In the genomic region with DNA sequence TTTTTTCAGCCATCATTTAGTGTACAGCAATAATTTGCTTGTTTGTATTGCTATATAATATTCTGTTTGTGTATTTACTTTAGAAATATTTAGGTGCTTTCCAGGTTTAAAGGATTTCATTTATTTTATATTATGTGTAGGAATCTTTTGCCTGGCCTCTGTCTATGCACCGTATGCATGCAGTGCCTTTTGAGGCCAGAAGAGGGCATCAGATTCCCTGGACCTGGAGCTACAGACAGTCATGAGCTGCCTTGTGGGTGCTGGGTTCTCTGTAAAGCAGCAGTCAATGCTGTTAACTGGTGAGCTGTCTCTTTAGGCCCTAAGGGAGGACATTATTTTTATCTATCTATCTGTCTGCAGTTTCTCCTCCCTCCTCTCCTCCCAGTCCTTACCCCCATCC, we compare ENCODE assay signal across 8 mouse cellular contexts. TPM values are rescaled to one million over a fixed set of nuclear protein-coding genes. Genes with fewer than 3 reads are reported as not detected.
A peak's percentile ranks its signal among the peaks of the same experiment; 100 is the strongest.
DNase-seq lines count a peak whose midpoint lies in the region; ATAC-seq and TF ChIP-seq lines count a peak whose summit lies in the region.
"Had no signal": no experiment of that assay in that cellular context is flagged by ENCODE, and none has a peak within 500 bp of the region (broad histone marks: within the 10 kb centered on the region; RNA-seq: fewer than 3 reads in every experiment).

No protein-coding gene starts in this region.

- 10% methylated on average over 1 of the region's 1 CpGs for whole genome bisulfite sequencing in embryonic facial prominence, embryonic 11.5 days
- WGBS in liver, postnatal 0 days (ENCODE audit: insufficient replicate concordance): 9% methylated on average over 1 of the region's 1 CpGs
- 0% methylated on average over 1 of the region's 1 CpGs for WGBS in spleen, adult 2 months

- no peaks in the 10 kb centered on the region for H3K36me3 ChIP-seq in E14TG2a.4 (ENCODE audit: insufficient read depth, low read length)
- H3K36me3 ChIP-seq in embryonic facial prominence, embryonic 11.5 days (replicated peaks; ENCODE audit: control insufficient read depth, insufficient read depth, low read depth, low read length): no peaks in the 10 kb centered on the region
- no peaks in the 10 kb centered on the region for H3K36me3 ChIP-seq in liver, postnatal 0 days (replicated peaks; ENCODE audit: insufficient read depth, low read length)
- no peaks in the 10 kb centered on the region for H3K36me3 ChIP-seq in spleen, adult 2 months (ENCODE audit: control insufficient read depth, insufficient read depth, low read length)
- H3K36me3 ChIP-seq: heart, embryonic 15.5 days had no signal

- no peak overlapping the region for H3K4me3 ChIP-seq in E14TG2a.4 (replicated peaks; ENCODE audit: low read length)
- no peak overlapping the region for H3K4me3 ChIP-seq in embryonic facial prominence, embryonic 11.5 days (ENCODE audit: low read depth, low read length)
- H3K4me3 ChIP-seq in liver, postnatal 0 days (ENCODE audit: low read depth, low read length): no peak overlapping the region
- H3K4me3 ChIP-seq in spleen, adult 2 months (ENCODE audit: extremely low read depth, insufficient read depth, insufficient read length): no peak overlapping the region
- H3K4me3 ChIP-seq: heart, embryonic 15.5 days had no signal

- peak; percentile 53 for DNase-seq in layer of hippocampus, adult 11-12 months (ENCODE audit: low spot score)
- DNase-seq in layer of hippocampus, adult 9-10 months (ENCODE audit: low spot score): no peak
- DNase-seq in T-cell, adult 2 months (ENCODE audit: low spot score): peak; percentile 71
- DNase-seq in embryonic facial prominence, embryonic 11.5 days (ENCODE audit: low spot score): peak; percentile 62
- DNase-seq in liver, postnatal 0 days: peak; percentile 52
- DNase-seq in spleen, adult 2 months (ENCODE audit: low read depth in 1 of 2, low spot score in 2 of 2): peak; percentile 31 to 58

- no peak for TF ChIP-seq EP300 in liver, postnatal 0 days (IDR thresholded peaks at IDR 0.05; ENCODE audit: low read depth)

- no peaks in the 10 kb centered on the region for H3K9me3 ChIP-seq in E14TG2a.4 (ENCODE audit: low read length)
- H3K9me3 ChIP-seq in embryonic facial prominence, embryonic 11.5 days (replicated peaks; ENCODE audit: control insufficient read depth, low read length): no peaks in the 10 kb centered on the region
- no peaks in the 10 kb centered on the region for H3K9me3 ChIP-seq in liver, postnatal 0 days (ENCODE audit: low read length)
- H3K9me3 ChIP-seq: heart, embryonic 15.5 days had no signal

- no peaks in the 10 kb centered on the region for H3K27me3 ChIP-seq in E14TG2a.4 (ENCODE audit: insufficient read depth, low read length)
- no peaks in the 10 kb centered on the region for H3K27me3 ChIP-seq in embryonic facial prominence, embryonic 11.5 days (ENCODE audit: control insufficient read depth, insufficient read depth, low read length)
- H3K27me3 ChIP-seq in liver, postnatal 0 days (ENCODE audit: insufficient read depth, low read length): no peaks in the 10 kb centered on the region
- H3K27me3 ChIP-seq in spleen, adult 2 months (ENCODE audit: control insufficient read depth, insufficient read depth, low read length): no peaks in the 10 kb centered on the region
- H3K27me3 ChIP-seq: heart, embryonic 15.5 days had no signal

- no peak overlapping the region for H3K4me2 ChIP-seq in embryonic facial prominence, embryonic 11.5 days (ENCODE audit: low read depth, low read length)
- H3K4me2 ChIP-seq in liver, postnatal 0 days (ENCODE audit: low read depth, low read length): no peak overlapping the region
- H3K4me2 ChIP-seq: heart, embryonic 15.5 days had no signal

- peak; percentile 84 for TF ChIP-seq CTCF in E14TG2a.4 (conservative IDR thresholded peaks at IDR 0.05; ENCODE audit: low read length)
- TF ChIP-seq CTCF in liver, postnatal 0 days (IDR thresholded peaks at IDR 0.05; ENCODE audit: low read depth): peak; percentile 77
- TF ChIP-seq CTCF in spleen, adult 2 months (IDR thresholded peaks at IDR 0.05; ENCODE audit: extremely low read depth, insufficient read depth, insufficient read length, insufficient replicate concordance): peak; percentile 56; the same call in 1 of the 2 replicates

- H3K27ac ChIP-seq in embryonic facial prominence, embryonic 11.5 days (replicated peaks; ENCODE audit: low read depth, low read length): no peak overlapping the region
- H3K27ac ChIP-seq in liver, postnatal 0 days (ENCODE audit: low read depth): no peak overlapping the region
- no peak overlapping the region for H3K27ac ChIP-seq in spleen, adult 2 months (ENCODE audit: insufficient read depth, low read length)
- H3K27ac ChIP-seq: heart, embryonic 15.5 days had no signal

- peaks cover 20% of the 10 kb centered on the region for H3K4me1 ChIP-seq in E14TG2a.4 (replicated peaks; ENCODE audit: low read depth, low read length)
- no peaks in the 10 kb centered on the region for H3K4me1 ChIP-seq in embryonic facial prominence, embryonic 11.5 days (ENCODE audit: control insufficient read depth, insufficient read depth, low read length)
- peaks cover 4% of the 10 kb centered on the region; the same call in 1 of the 2 replicates for H3K4me1 ChIP-seq in liver, postnatal 0 days (ENCODE audit: insufficient read depth)
- no peaks in the 10 kb centered on the region; the same call in 1 of the 2 replicates for H3K4me1 ChIP-seq in spleen, adult 2 months (ENCODE audit: control insufficient read depth, insufficient read depth, insufficient read length)

- no peak overlapping the region for H3K9ac ChIP-seq in embryonic facial prominence, embryonic 11.5 days (replicated peaks; ENCODE audit: low read length)
- H3K9ac ChIP-seq in liver, postnatal 0 days (replicated peaks): no peak overlapping the region
- H3K9ac ChIP-seq: heart, embryonic 15.5 days had no signal

- TF ChIP-seq POLR2A in spleen, adult 2 months (IDR thresholded peaks at IDR 0.05; ENCODE audit: low read depth, low read length): no peak

- ATAC-seq in embryonic facial prominence, embryonic 11.5 days (replicated peaks; ENCODE audit: insufficient number of reproducible peaks, low FRiP score, low TSS enrichment, low read depth): no peak
- ATAC-seq in liver, postnatal 0 days: 0 out of 2 replicates have a peak, but pooled peaks have one; percentile 26

RNA-seq across cellular contexts. Expression of a gene that starts 3.0 kb away (rescaled TPM):
- 1.1 and 1.5 TPM in 2 replicates for polyA plus RNA-seq in embryonic facial prominence, embryonic 11.5 days (2014; fragmentation: Nextera tagmentation; extraction: Ambion mirVana)
- polyA plus RNA-seq in liver, postnatal 0 days (2015; fragmentation: Nextera tagmentation; extraction: Ambion mirVana): 0.19 and 0.26 TPM in 2 replicates
- polyA plus RNA-seq in spleen, adult 2 months (2012; rRNA removed): 0.23 and 0.29 TPM in 2 replicates

RNA-seq across cellular contexts. Expression of a gene that starts 3.1 kb away (rescaled TPM):
- 0.14 and 0.18 TPM in 2 replicates for polyA plus RNA-seq in embryonic facial prominence, embryonic 11.5 days (2014; fragmentation: Nextera tagmentation; extraction: Ambion mirVana)
- polyA plus RNA-seq in liver, postnatal 0 days (2015; fragmentation: Nextera tagmentation; extraction: Ambion mirVana): not detected in 2 replicates
- not detected in 2 replicates for polyA plus RNA-seq in spleen, adult 2 months (2012; rRNA removed)
- polyA plus RNA-seq: heart, embryonic 15.5 days had no signal

RNA-seq across cellular contexts. Expression of a gene that starts 29.6 kb away (rescaled TPM):
- 12.7 and 16.7 TPM in 2 replicates for polyA plus RNA-seq in embryonic facial prominence, embryonic 11.5 days (2014; fragmentation: Nextera tagmentation; extraction: Ambion mirVana)
- polyA plus RNA-seq in liver, postnatal 0 days (2015; fragmentation: Nextera tagmentation; extraction: Ambion mirVana): 4.8 and 5.4 TPM in 2 replicates
- 1.8 and 2.3 TPM in 2 replicates for polyA plus RNA-seq in spleen, adult 2 months (2012; rRNA removed)

RNA-seq across cellular contexts. Expression of a gene that starts 29.7 kb away (rescaled TPM):
- polyA plus RNA-seq in embryonic facial prominence, embryonic 11.5 days (2014; fragmentation: Nextera tagmentation; extraction: Ambion mirVana): 20.1 and 21.9 TPM in 2 replicates
- 14.6 and 15.2 TPM in 2 replicates for polyA plus RNA-seq in liver, postnatal 0 days (2015; fragmentation: Nextera tagmentation; extraction: Ambion mirVana)
- 5.3 and 6.5 TPM in 2 replicates for polyA plus RNA-seq in spleen, adult 2 months (2012; rRNA removed)

RNA-seq across cellular contexts. Expression of a gene that starts 30.1 kb away (rescaled TPM):
- 10.7 and 12.7 TPM in 2 replicates for polyA plus RNA-seq in embryonic facial prominence, embryonic 11.5 days (2014; fragmentation: Nextera tagmentation; extraction: Ambion mirVana)
- polyA plus RNA-seq in liver, postnatal 0 days (2015; fragmentation: Nextera tagmentation; extraction: Ambion mirVana): 0.06 and 0.08 TPM in 2 replicates
- 0.16 and 0.18 TPM in 2 replicates for polyA plus RNA-seq in spleen, adult 2 months (2012; rRNA removed)
